In the genomic region with DNA sequence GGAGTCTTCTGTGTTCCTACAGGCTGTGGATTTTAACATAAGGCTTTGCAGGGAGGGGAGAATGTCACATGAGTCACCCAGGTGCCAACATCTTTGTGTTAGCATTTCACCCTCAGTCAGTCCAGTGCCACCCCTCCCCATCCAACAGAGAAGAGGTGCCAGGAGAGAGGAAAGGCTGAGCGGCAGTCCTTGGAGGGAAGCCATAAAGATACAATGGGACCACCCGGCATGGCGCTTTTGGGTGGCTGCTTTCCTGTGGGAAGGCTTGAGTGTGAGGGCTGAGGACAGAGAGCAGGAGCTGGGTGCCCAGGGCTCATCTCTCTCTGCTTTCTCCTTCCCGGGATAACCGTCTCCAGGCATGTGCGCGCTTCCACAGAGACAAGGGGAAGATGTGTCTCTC, we compare ENCODE assay signal across 15 mouse cellular contexts. TPM values are rescaled to one million over a fixed set of nuclear protein-coding genes. Genes with fewer than 3 reads are reported as not detected.
A peak's percentile ranks its signal among the peaks of the same experiment; 100 is the strongest.
DNase-seq lines count a peak whose midpoint lies in the region; ATAC-seq lines count a peak whose summit lies in the region.
"Had no signal": no experiment of that assay in that cellular context is flagged by ENCODE, and none has a peak within 500 bp of the region (broad histone marks: within the 10 kb centered on the region; RNA-seq: fewer than 3 reads in every experiment).

No protein-coding gene starts in this region.

- H3K9ac ChIP-seq in heart, embryonic 13.5 days: peak overlapping the region; percentile 2; the same call in 1 of the 2 replicates
- H3K9ac ChIP-seq in hindbrain, embryonic 16.5 days (ENCODE audit: low read depth, low read length): peak overlapping the region; percentile 1; the same call in 1 of the 2 replicates
- H3K9ac ChIP-seq: embryonic facial prominence, embryonic 13.5 days had no signal

- no peak overlapping the region for H3K4me2 ChIP-seq in heart, embryonic 13.5 days
- no peak overlapping the region; the same call in 1 of the 2 replicates for H3K4me2 ChIP-seq in hindbrain, embryonic 16.5 days (ENCODE audit: low read length)
- H3K4me2 ChIP-seq: embryonic facial prominence, embryonic 13.5 days; liver, embryonic 11.5 days had no signal

- peaks cover 27% of the 10 kb centered on the region for H3K4me1 ChIP-seq in heart, embryonic 13.5 days
- H3K4me1 ChIP-seq in hindbrain, embryonic 16.5 days (ENCODE audit: control insufficient read depth, insufficient read depth, low read depth, low read length): peaks cover 7% of the 10 kb centered on the region

- ATAC-seq in heart, embryonic 13.5 days (ENCODE audit: extremely low read depth, insufficient number of reproducible peaks, low FRiP score, low TSS enrichment): no peak
- peak; percentile 67 for ATAC-seq in hindbrain, embryonic 16.5 days

- no peaks in the 10 kb centered on the region for H3K27me3 ChIP-seq in heart, embryonic 13.5 days (replicated peaks)
- H3K27me3 ChIP-seq in hindbrain, embryonic 16.5 days (replicated peaks; ENCODE audit: control insufficient read depth, insufficient read depth, low read length): no peaks in the 10 kb centered on the region
- H3K27me3 ChIP-seq: embryonic facial prominence, embryonic 13.5 days had no signal

- no peaks in the 10 kb centered on the region; the same call in 1 of the 2 replicates for H3K9me3 ChIP-seq in heart, embryonic 13.5 days
- no peaks in the 10 kb centered on the region; the same call in 1 of the 2 replicates for H3K9me3 ChIP-seq in hindbrain, embryonic 16.5 days (ENCODE audit: control insufficient read depth, low read length)

- peak overlapping the region; percentile 77 for H3K27ac ChIP-seq in heart, embryonic 13.5 days (replicated peaks)
- H3K27ac ChIP-seq in hindbrain, embryonic 16.5 days (ENCODE audit: low read depth, low read length): peak overlapping the region; percentile 59
- H3K27ac ChIP-seq: embryonic facial prominence, embryonic 13.5 days; left cerebral cortex, adult 2 months had no signal

- 66% methylated on average over 7 of the region's 7 CpGs for WGBS in heart, embryonic 13.5 days
- WGBS in hindbrain, embryonic 16.5 days: 35% methylated on average over 7 of the region's 7 CpGs

- H3K36me3 ChIP-seq in heart, embryonic 13.5 days: peaks cover 17% of the 10 kb centered on the region
- H3K36me3 ChIP-seq in hindbrain, embryonic 16.5 days (ENCODE audit: control insufficient read depth, insufficient read depth, low read length): no peaks in the 10 kb centered on the region
- H3K36me3 ChIP-seq: embryonic facial prominence, embryonic 13.5 days had no signal

- no peak overlapping the region for H3K4me3 ChIP-seq in heart, embryonic 13.5 days
- no peak overlapping the region for H3K4me3 ChIP-seq in hindbrain, embryonic 16.5 days (ENCODE audit: low read length)
- H3K4me3 ChIP-seq: embryonic facial prominence, embryonic 13.5 days; left cerebral cortex, adult 2 months had no signal

- no peak for DNase-seq in heart, adult 8-10 months (ENCODE audit: low spot score)
- DNase-seq in right cerebral cortex, postnatal 10 days (ENCODE audit: low spot score in 2 of 2): peak; percentile 54 to 58
- no peak for DNase-seq in right cerebral cortex, postnatal 25 days
- DNase-seq in embryo, embryonic 10.5 days (ENCODE audit: low spot score): no peak
- DNase-seq in left cerebral cortex, postnatal 10 days (ENCODE audit: extremely low spot score in 1 of 2, low spot score in 2 of 2): no peak
- DNase-seq in kidney, adult 8-10 months: no peak
- DNase-seq: cerebellum, postnatal 10 days; kidney, postnatal 25 days; right cerebral cortex, postnatal 14 days; thymus, postnatal 4 days had no signal

- intact Hi-C loops in left cerebral cortex, postnatal 10 days (cut with DNase I): no loop called here

RNA-seq across cellular contexts. Expression of a gene that starts 13.3 kb away (rescaled TPM):
- 12.7 and 15.5 TPM in 2 replicates for polyA plus RNA-seq in heart, embryonic 13.5 days (2015; fragmentation: Nextera tagmentation; extraction: Ambion mirVana)
- total RNA-seq in heart, adult 8-10 months (2022): 100 to 1,000 TPM in 2 of 4 experiments, 10 to 100 TPM in 2; 78.8 to 113 (median 105) TPM
- polyA plus RNA-seq in hindbrain, embryonic 16.5 days (2015; fragmentation: Nextera tagmentation; extraction: Ambion mirVana): 4.3 and 4.8 TPM in 2 replicates
- total RNA-seq in left cerebral cortex, postnatal 10 days (2021): 10 to 100 TPM; 28.2 to 30.5 TPM

RNA-seq across cellular contexts. Expression of a gene that starts 53.1 kb away (rescaled TPM):
- polyA plus RNA-seq in heart, embryonic 13.5 days (2015; fragmentation: Nextera tagmentation; extraction: Ambion mirVana): 103 and 117 TPM in 2 replicates
- 100 to 1,000 TPM; 257 to 301 (median 279) TPM for total RNA-seq in heart, adult 8-10 months (2022)
- 94.4 and 95.3 TPM in 2 replicates for polyA plus RNA-seq in hindbrain, embryonic 16.5 days (2015; fragmentation: Nextera tagmentation; extraction: Ambion mirVana)
- 10 to 100 TPM; 93.8 to 94.3 TPM for total RNA-seq in left cerebral cortex, postnatal 10 days (2021)

Comparison
In these comparisons a context has a peak if more than half of its experiments do, and no peak if none do; other contexts are left out.
1. DNase-seq: peak in right cerebral cortex, postnatal 10 days (2 of 2); none in heart, adult 8-10 months (single experiment), right cerebral cortex, postnatal 25 days (single experiment), embryo, embryonic 10.5 days (single experiment), left cerebral cortex, postnatal 10 days (0 of 2) and kidney, adult 8-10 months (0 of 2).